Mouse (Mus musculus) heart, postnatal 0 days (tissue): ENCODE data around the gene Exo5.

Source experiments
- CTCF ChIP-seq: IDR thresholded peaks from 2 replicates; pipeline ENCODE4 v1.5.1; 2016; ENCODE audit warnings: antibody characterized with exemption, control low read depth, low read depth
- EP300 ChIP-seq: IDR thresholded peaks from 2 replicates; pipeline ENCODE4 v1.6.1; 2016; ENCODE audit warnings: antibody characterized with exemption, low read depth

- TF ChIP-seq EP300: no peak
- TF ChIP-seq CTCF: no peak
Observed at GRCm38 (mm10) chr4:120892516-120892915, 32.3 kb downstream of the Exo5 start.
